Mouse (Mus musculus): Measurements from ENCODE around the gene Gria3. TPM values are rescaled to one million over a fixed set of nuclear protein-coding genes. Genes with fewer than 3 reads are reported as not detected.

The Gria3 gene
- total RNA-seq (2014; rRNA removed) (0.37 and 1.5 TPM in 2 replicates), polyA plus RNA-seq (2012; rRNA removed) (0.04 and 0.27 TPM in 2 replicates)

DNA sequence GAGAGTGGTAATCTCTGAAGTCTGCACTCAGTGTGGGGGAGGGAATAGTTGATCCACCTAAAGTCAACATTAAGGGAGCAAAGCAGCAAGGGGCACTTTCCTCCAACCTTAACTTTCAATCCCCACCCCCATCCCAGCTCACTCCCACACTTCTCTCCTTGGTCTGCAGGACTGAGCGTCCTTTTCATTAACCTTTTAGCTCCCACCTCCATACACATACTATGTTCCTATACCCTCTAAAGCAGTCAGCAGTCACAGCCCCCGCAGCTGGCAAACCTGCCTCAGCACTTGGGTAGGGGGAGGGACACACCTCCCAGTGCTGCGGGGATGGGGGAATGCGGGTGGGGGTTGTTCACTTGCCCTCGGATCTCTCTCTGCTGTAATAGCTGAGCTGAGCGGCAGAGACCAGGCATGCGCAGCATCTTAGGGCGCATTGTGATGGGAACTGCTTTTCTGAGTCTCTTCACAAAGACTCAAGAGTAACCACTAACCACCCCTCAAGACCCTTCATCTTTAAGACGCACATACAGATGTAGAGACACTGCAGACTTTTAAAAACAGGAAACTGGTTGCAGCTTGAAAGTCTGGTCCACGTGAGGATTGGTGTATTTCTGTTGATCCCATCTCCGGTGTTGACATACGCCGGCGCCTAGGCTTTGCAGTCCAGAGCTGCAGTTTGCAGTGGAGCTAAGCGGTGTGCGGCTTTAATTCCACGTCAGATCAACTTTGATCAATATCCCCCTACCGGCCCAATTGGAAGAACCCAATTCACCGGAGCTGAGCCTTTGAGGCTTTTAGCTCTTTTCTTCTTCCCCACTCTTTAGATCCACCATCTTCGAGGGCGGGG lies at the start of gene Gria3:
Gene Gria3 (plus strand): TSS at position 797 of the 847 bp plus-strand sequence.
- H3K4me3 ChIP-seq (ENCODE audit: insufficient read depth, low read depth, low read length), result peak within 1 kb of the TSS; percentile 2; the same call in 1 of the 2 replicates
- no peak within 1 kb of the TSS for H3K27ac ChIP-seq (replicated peaks; ENCODE audit: insufficient read depth, low read depth, low read length)
- H3K79me2 ChIP-seq (ENCODE audit: control insufficient read depth, insufficient read depth, low read length), result no peaks in the 10 kb centered on the region
- H3K9ac ChIP-seq (ENCODE audit: low read depth, low read length), result no peak within 1 kb of the TSS
- peak; percentile 43 for DNase-seq (ENCODE audit: extremely low read depth, low read depth, low spot score)
- 2% methylated on average over 21 of the region's 21 CpGs for WGBS
- H3K36me3 ChIP-seq (ENCODE audit: control insufficient read depth, insufficient read depth, low read length), result no peaks in the 10 kb centered on the region
- H3K4me1 ChIP-seq (ENCODE audit: control insufficient read depth, insufficient read depth, low read length), result peaks cover 3% of the 10 kb centered on the region; the same call in 1 of the 2 replicates
- no peaks in the 10 kb centered on the region for H3K27me3 ChIP-seq (ENCODE audit: control insufficient read depth, insufficient read depth, low read length)
- TF ChIP-seq CTCF (IDR thresholded peaks at IDR 0.05; ENCODE audit: low read depth, low read length), result no peak

DNA sequence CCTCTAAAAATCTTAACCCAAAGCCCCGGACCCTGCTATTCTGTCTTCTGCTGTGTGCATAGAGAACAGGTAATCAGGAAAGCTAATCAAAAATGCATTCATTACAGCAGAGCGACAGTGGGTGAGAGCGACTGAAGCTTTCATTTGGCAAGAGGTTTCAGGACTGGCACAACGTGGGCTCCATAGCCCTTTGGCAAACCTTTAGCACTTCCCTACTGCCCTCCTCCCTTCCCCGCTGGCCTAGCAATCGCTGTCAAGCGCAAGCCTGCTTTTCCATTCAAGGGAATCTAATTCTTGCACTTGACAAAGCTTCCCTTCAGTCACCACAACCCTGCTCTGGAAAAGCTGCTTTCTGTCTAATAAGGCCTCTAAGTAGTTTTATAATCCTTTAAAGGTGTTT lies 13.6 kb upstream of the Gria3 start:
- Histone ChIP-seq H3K9ac (ENCODE audit: low read depth, low read length) (no peak overlapping the region), H3K79me2 (ENCODE audit: control insufficient read depth, insufficient read depth, low read length) (no peaks in the 10 kb centered on the region), H3K27me3 (ENCODE audit: control insufficient read depth, insufficient read depth, low read length) (no peaks in the 10 kb centered on the region), H3K27ac (replicated peaks; ENCODE audit: insufficient read depth, low read depth, low read length) (no peak overlapping the region), H3K36me3 (ENCODE audit: control insufficient read depth, insufficient read depth, low read length) (no peaks in the 10 kb centered on the region), H3K4me3 (ENCODE audit: insufficient read depth, low read depth, low read length) (no peak overlapping the region), H3K4me1 (ENCODE audit: control insufficient read depth, insufficient read depth, low read length) (no peaks in the 10 kb centered on the region)
- DNase-seq (ENCODE audit: extremely low read depth, low read depth, low spot score), result no peak
- TF ChIP-seq POLR2A (IDR thresholded peaks at IDR 0.05; ENCODE audit: extremely low read depth, insufficient read depth, low read length) (no peak), CTCF (IDR thresholded peaks at IDR 0.05; ENCODE audit: low read depth, low read length) (no peak)
- WGBS, result 78% methylated on average over 7 of the region's 7 CpGs

DNA sequence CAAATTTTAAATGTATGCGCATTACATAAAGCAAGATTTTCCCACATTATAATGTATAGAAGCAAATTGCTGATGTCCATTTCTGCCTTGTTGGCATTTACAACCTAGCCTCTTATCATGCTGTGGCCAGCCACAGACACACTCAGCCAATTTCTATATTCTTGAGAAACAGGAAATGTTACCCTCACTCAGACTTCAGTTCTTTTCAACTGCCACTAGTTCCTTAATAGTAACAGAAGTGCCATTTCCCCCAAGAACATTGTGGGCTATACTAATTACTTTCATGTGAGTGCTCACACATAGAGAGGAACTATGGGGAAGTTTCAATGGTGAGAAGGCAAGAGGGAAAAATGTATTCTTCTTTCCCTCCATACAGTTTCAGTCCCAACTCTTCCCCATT lies 11.6 kb upstream of the Gria3 start:
- H3K4me3 ChIP-seq (ENCODE audit: insufficient read depth, low read depth, low read length), result no peak overlapping the region
- no peak for DNase-seq (ENCODE audit: extremely low read depth, low read depth, low spot score)
- no peaks in the 10 kb centered on the region for H3K4me1 ChIP-seq (ENCODE audit: control insufficient read depth, insufficient read depth, low read length)
- TF ChIP-seq CTCF (IDR thresholded peaks at IDR 0.05; ENCODE audit: low read depth, low read length) (no peak), POLR2A (IDR thresholded peaks at IDR 0.05; ENCODE audit: extremely low read depth, insufficient read depth, low read length) (no peak)
- H3K36me3 ChIP-seq (ENCODE audit: control insufficient read depth, insufficient read depth, low read length), result no peaks in the 10 kb centered on the region
- 94% methylated on average over 1 of the region's 1 CpGs for WGBS
- H3K27me3 ChIP-seq (ENCODE audit: control insufficient read depth, insufficient read depth, low read length), result no peaks in the 10 kb centered on the region
- H3K27ac ChIP-seq (replicated peaks; ENCODE audit: insufficient read depth, low read depth, low read length), result no peak overlapping the region
- H3K79me2 ChIP-seq (ENCODE audit: control insufficient read depth, insufficient read depth, low read length), result no peaks in the 10 kb centered on the region
- H3K9ac ChIP-seq (ENCODE audit: low read depth, low read length), result no peak overlapping the region

DNA sequence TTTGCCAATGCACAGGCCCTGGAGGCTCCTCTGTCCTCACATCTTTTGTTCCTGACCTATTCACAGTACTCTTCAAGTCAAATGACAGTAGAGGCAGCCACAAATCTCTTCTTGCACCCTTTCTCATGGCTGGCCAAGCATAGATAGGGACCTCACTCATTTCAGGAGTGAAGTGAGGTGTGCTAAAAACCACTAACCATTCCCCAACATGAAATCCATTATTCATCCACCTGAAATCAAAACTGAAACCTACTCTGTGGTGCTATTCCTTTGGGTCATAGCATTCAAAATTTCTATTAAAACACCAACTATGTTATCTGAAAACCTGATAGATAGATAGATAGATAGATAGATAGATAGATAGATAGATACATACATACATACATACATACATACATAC lies 2.2 kb upstream of the Gria3 start:
- no peak overlapping the region for H3K27ac ChIP-seq (replicated peaks; ENCODE audit: insufficient read depth, low read depth, low read length)
- H3K4me3 ChIP-seq (ENCODE audit: insufficient read depth, low read depth, low read length), result no peak overlapping the region
- TF ChIP-seq POLR2A (IDR thresholded peaks at IDR 0.05; ENCODE audit: extremely low read depth, insufficient read depth, low read length) (no peak), CTCF (IDR thresholded peaks at IDR 0.05; ENCODE audit: low read depth, low read length) (no peak)
- H3K36me3 ChIP-seq (ENCODE audit: control insufficient read depth, insufficient read depth, low read length), result no peaks in the 10 kb centered on the region
- H3K79me2 ChIP-seq (ENCODE audit: control insufficient read depth, insufficient read depth, low read length), result no peaks in the 10 kb centered on the region
- no peak for DNase-seq (ENCODE audit: extremely low read depth, low read depth, low spot score)
- H3K9ac ChIP-seq (ENCODE audit: low read depth, low read length), result no peak overlapping the region
- no peaks in the 10 kb centered on the region for H3K27me3 ChIP-seq (ENCODE audit: control insufficient read depth, insufficient read depth, low read length)
- H3K4me1 ChIP-seq (ENCODE audit: control insufficient read depth, insufficient read depth, low read length), result peaks cover 3% of the 10 kb centered on the region; the same call in 1 of the 2 replicates

DNA sequence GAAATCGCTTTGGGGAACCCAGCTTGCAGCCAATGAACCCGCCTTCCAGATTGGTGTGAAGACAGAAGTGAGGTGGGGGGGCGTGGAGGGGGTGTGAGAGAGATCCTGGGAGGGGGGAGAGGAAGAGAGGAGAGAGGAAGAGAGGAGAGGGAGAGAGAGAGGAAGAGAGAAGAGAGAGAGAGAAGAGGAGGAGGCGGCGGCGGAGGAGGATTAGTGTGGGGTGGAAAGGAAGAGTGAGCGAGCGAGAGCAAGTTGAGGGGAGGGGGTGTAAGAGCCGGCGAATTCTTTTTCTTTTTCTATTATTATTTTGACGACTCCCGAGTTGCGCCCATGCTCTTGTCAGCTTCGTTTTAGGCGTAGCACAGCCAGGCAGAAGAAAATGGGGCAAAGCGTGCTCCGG lies 532 bp downstream of the Gria3 start:
- no peak overlapping the region for H3K9ac ChIP-seq (ENCODE audit: low read depth, low read length)
- H3K4me1 ChIP-seq (ENCODE audit: control insufficient read depth, insufficient read depth, low read length), result peaks cover 3% of the 10 kb centered on the region; the same call in 1 of the 2 replicates
- no peaks in the 10 kb centered on the region for H3K36me3 ChIP-seq (ENCODE audit: control insufficient read depth, insufficient read depth, low read length)
- peak overlapping the region; percentile 2; the same call in 1 of the 2 replicates for H3K4me3 ChIP-seq (ENCODE audit: insufficient read depth, low read depth, low read length)
- H3K27me3 ChIP-seq (ENCODE audit: control insufficient read depth, insufficient read depth, low read length), result no peaks in the 10 kb centered on the region
- WGBS, result 1% methylated on average over 14 of the region's 17 CpGs
- DNase-seq (ENCODE audit: extremely low read depth, low read depth, low spot score), result no peak
- no peaks in the 10 kb centered on the region for H3K79me2 ChIP-seq (ENCODE audit: control insufficient read depth, insufficient read depth, low read length)
- no peak for TF ChIP-seq POLR2A (IDR thresholded peaks at IDR 0.05; ENCODE audit: extremely low read depth, insufficient read depth, low read length)
- TF ChIP-seq CTCF (IDR thresholded peaks at IDR 0.05; ENCODE audit: low read depth, low read length), result no peak
- no peak overlapping the region for H3K27ac ChIP-seq (replicated peaks; ENCODE audit: insufficient read depth, low read depth, low read length)

All from liver, adult 2 months (tissue).